Mouse (Mus musculus): ENCODE results near the gene Dnah2.
A peak's percentile ranks its signal among the peaks of the same experiment; 100 is the strongest.

Gene Dnah2

GRCm38 (mm10) chr11:69549060-69549656 lies at the start of gene Dnah2:
Gene Dnah2, minus strand, starts transcription at chr11:69549110.
- DNase-seq (ENCODE audit: low spot score), result no peak

- no peak for DNase-seq (ENCODE audit: low spot score)
Measured at GRCm38 (mm10) chr11:69594853-69595252, 45.9 kb upstream of the Dnah2 start.

DNA sequence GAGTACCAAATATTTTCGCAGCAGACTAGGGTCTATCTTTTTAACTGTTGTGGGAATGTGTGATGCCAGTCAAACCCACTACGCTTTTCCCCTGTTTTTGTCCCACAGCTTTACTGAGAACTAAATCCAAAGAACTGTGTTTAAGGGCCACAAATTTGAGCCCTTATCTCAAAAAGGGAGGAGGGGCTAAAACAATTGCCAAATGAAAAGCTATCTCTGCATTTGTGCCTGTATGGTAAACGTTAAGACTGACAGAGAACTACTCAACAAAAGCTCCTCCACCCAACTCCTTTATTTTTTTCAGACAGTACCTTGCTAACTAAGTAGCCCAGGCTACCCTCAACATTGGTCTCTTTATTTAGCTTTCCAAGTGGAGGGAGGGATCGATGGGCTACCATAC lies 43.9 kb upstream of the Dnah2 start:
- DNase-seq (ENCODE audit: low spot score), result no peak

GRCm38 (mm10) chr11:69591899-69592637 lies 43.2 kb upstream of the Dnah2 start:
- DNase-seq (ENCODE audit: low spot score), result peak; percentile 39

GRCm38 (mm10) chr11:69591424-69591823 lies 42.5 kb upstream of the Dnah2 start:
- no peak for DNase-seq (ENCODE audit: low spot score)

- no peak for DNase-seq (ENCODE audit: low spot score)
Measured at GRCm38 (mm10) chr11:69590622-69591021, 41.7 kb upstream of the Dnah2 start.

- DNase-seq (ENCODE audit: low spot score), result no peak
Measured at GRCm38 (mm10) chr11:69589207-69589834, 40.4 kb upstream of the Dnah2 start.

DNA sequence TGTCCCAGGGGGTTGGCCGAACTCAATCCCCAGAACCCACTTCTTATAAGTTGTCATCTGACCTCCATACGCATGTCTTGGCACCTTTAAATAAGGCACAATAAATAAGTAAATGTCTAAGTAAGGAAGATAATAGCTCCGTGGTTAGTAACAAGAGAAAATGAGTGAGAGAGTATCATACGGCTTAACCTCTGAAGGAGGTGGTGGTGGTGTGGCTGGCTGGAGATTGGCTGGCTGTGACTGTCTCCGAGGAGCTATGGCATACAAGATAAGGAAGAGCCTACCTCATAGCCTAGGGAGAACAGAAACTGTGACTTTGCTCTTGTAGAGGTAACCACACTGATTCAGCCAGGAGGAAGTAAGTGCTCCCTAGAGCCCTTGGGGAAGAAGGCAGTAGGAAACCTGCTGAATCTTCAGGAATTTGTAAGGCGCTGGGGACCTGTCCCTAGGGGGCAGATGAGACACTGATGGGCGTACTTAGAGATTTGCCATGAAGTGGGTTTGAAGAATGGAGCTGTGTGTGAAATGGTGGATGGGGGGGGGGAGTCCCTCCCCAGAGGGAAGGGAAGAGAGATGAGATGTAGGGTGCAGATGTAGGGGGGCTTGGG lies 36.9 kb upstream of the Dnah2 start:
- no peak for DNase-seq (ENCODE audit: low spot score)

- no peak for DNase-seq (ENCODE audit: low spot score)
Measured at GRCm38 (mm10) chr11:69584937-69585336, 36.0 kb upstream of the Dnah2 start.

DNA sequence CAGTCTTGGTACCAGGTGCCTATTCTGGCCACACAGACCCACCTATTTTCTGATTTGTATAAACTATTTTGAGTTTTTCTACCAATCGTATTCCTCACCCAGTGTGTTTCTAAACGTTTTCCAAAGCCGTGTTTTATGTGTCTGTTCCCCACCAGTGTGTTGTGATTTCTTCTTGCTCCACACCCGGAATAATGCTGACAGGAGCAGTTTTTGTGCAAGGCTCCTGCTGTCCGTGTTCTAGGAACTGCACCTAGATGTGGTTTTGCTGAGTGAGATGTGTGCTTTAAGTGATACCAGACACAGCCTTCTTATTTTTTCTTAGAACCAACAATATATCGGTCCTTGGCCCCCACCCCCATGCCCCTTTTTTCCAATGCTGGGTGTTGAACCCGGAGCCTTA lies 35.1 kb upstream of the Dnah2 start:
- no peak for DNase-seq (ENCODE audit: low spot score)

DNA sequence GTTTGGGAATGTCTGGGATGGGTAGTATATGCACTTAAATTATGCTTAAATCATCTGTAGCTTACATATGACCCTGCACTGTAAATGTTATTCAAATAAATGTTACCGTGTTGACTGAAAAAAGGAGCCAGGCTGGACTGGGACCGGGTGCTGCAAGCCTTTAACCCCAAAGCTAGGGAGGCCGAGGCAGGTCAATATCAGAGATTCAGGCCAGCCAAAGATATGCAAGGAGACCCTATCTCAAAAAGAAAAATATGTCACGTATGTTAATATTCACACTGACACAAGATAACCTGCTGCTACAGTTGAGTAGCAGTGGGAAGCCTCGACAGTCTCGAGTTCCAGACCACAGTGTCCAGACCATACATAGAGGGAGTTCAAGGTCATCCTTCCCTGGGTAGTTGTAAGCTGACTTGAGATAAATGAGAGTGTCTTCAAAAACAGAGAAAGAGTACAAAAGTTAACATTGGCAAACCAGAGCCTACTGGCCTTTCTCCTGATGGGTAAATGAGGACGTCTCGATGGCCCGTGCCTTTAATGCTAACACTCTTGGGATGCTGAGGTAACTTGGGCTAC lies 33.4 kb upstream of the Dnah2 start:
- no peak for DNase-seq (ENCODE audit: low spot score)

- DNase-seq (ENCODE audit: low spot score), result peak; percentile 51
Measured at GRCm38 (mm10) chr11:69581814-69582213, 32.9 kb upstream of the Dnah2 start.

GRCm38 (mm10) chr11:69581147-69581688 lies 32.3 kb upstream of the Dnah2 start:
- peak; percentile 93 for DNase-seq (ENCODE audit: low spot score)

- DNase-seq (ENCODE audit: low spot score), result no peak
Measured at GRCm38 (mm10) chr11:69580572-69581146, 31.7 kb upstream of the Dnah2 start.

DNA sequence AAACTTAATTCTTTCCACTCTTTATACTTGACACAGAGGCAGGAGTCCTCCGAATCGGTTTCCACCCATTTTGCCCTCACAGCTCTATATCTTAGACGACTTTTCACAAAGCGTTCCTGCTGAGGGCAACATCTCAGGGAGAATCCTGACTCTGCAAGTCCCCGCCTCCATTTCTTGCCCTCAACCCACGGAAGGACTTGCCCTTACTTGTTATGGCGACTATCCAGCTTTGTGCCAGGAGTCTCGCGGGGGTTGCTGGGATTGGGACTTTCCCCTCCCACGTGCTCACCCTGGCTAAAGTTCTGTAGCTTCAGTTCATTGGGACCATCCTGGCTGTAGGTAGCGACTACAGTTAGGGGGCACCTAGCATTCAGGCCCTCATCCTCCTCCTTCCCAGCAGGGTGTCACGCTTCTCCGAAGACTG lies 31.2 kb upstream of the Dnah2 start, which contains the start of the genes Wrap53 and Trp53:
Gene Wrap53, minus strand, starts transcription at position 165 of the 424 bp plus-strand sequence.
Gene Trp53, plus strand, starts transcription at position 269 of the 424 bp plus-strand sequence.
- peak; percentile 98 for DNase-seq (ENCODE audit: low spot score)

GRCm38 (mm10) chr11:69579128-69580017 lies 30.5 kb upstream of the Dnah2 start:
- peak; percentile 99 for DNase-seq (ENCODE audit: low spot score)

- no peak for DNase-seq (ENCODE audit: low spot score)
Measured at GRCm38 (mm10) chr11:69578301-69578700, 29.4 kb upstream of the Dnah2 start.

DNA sequence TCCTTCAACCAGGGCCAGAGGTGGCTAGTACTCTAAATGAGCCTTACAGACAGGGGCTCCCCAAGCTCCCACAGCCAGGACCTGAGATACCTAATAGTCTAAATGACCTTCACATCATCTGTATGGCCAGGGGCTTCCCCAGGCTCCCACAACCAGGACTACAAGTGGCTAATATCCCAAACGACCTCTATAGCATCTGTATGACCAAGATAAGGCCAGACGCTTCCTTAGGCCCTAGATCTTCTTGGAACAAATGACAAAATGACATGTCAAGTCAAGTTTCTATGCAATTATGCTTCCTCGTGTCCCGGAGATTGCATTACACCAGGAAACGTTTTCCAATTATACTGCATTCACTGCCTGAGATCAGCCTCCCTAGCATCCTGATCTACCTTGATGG lies 27.4 kb upstream of the Dnah2 start:
- DNase-seq (ENCODE audit: low spot score), result no peak

GRCm38 (mm10) chr11:69575220-69575619 lies 26.3 kb upstream of the Dnah2 start:
- no peak for DNase-seq (ENCODE audit: low spot score)

DNA sequence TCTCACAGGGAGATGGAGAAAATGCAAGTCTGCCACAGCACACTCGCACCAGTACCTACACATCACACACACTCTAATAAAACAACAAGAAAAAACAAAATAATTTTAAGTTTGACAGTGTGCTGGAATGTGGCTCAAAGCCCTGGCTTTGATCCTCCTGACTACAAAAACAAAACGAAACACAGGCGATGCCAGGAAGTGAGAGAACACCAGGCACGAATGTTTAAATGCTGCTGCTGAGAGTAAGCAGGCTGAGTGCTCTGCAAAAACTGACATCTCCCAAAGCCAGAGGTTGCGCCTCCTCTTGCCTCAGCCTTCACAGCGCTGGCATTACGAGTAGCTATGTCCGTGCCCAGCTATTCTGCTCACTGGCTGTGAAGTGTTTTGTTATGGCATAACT lies 16.2 kb upstream of the Dnah2 start:
- DNase-seq (ENCODE audit: low spot score), result no peak

GRCm38 (mm10) chr11:69564391-69564790 lies 15.5 kb upstream of the Dnah2 start:
- DNase-seq (ENCODE audit: low spot score), result no peak
